Mouse (Mus musculus): Measurements from ENCODE around the gene Gm3435.
"Not testable (repeated sequence)": the region's sequence is repeated elsewhere in the genome, so short reads cannot be mapped to it uniquely, and the experiment has no call there.

Gene Gm3435

GRCm38 (mm10) chr17:15040455-15040854 lies 30.5 kb downstream of the Gm3435 start:
- not testable (repeated sequence) for DNase-seq (ENCODE audit: low spot score)

DNA sequence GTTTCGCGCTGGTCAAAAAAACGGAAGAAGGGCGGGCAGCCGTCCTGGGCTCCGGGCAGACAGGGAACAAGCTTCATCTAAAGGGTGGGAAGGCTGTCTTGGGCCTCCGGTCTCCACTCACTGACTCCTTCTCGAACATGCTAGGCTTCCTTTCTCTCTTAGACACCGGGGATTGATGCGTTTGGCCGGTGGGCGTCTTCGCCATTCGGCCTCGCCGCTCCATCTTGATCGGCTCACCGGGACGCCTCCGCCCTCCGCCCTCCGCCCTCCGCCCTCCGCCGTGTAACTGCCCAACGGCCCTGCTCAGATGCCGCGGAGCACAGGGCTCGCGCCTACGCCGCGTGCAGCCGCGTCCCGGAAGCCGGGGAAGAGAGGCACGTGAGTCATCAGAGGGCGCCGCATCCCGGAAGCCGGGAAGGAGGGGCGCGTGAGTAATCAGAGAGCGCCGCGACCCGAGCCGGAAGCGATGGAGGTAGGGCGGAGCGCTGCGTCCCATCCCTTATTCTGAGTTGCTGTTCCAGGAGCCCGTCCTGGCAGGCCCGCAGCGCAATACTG lies 31.3 kb downstream of the Gm3435 start, which contains the start of the genes Ermard, Tcte3 and Gm3448:
Ermard (plus strand) TSS at position 34 of the 555 bp plus-strand sequence.
Tcte3 (minus strand) TSS at position 314 of the 555 bp plus-strand sequence.
Gm3448 (minus strand) TSS at position 363 of the 555 bp plus-strand sequence.
- not testable (repeated sequence) for DNase-seq (ENCODE audit: low spot score)

- DNase-seq (ENCODE audit: low spot score), result not testable (repeated sequence)
Observed at GRCm38 (mm10) chr17:15050338-15050737, 40.4 kb downstream of the Gm3435 start.

GRCm38 (mm10) chr17:15052766-15053165 lies 42.8 kb downstream of the Gm3435 start:
- DNase-seq (ENCODE audit: low spot score), result not testable (repeated sequence)

DNA sequence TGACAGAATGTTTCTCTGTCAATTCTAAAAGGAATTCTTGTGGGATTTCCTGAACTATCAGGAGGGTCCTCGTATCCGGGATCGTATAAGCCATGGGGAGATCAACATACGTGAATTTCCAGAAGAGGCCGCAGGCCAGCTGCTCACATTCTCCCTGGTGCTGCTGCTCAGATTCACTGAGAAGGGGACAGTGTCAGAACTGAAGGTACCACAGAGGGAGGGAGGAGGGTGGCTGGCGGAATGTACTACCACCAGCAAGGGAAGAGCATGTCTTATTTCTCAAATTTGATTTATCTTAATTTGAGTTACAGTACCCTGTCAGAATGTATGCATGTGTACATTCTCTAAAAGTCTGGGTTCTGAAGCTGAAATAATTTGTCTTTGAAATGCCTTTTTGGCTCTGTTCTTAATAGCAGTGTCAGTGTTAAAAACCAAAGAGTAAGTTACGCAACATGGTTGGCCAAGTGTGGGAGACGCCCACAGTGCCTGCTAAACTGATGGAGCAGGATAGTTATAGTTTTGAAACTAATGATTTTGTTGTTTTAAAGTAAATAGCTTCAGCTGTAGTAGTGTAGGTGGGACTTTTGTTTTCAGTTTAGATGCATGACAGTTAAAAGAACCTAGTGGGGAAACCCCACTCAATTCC lies 43.3 kb downstream of the Gm3435 start:
- not testable (repeated sequence) for DNase-seq (ENCODE audit: low spot score)

GRCm38 (mm10) chr17:15053829-15054200 lies 43.8 kb downstream of the Gm3435 start:
- not testable (repeated sequence) for DNase-seq (ENCODE audit: low spot score)

DNA sequence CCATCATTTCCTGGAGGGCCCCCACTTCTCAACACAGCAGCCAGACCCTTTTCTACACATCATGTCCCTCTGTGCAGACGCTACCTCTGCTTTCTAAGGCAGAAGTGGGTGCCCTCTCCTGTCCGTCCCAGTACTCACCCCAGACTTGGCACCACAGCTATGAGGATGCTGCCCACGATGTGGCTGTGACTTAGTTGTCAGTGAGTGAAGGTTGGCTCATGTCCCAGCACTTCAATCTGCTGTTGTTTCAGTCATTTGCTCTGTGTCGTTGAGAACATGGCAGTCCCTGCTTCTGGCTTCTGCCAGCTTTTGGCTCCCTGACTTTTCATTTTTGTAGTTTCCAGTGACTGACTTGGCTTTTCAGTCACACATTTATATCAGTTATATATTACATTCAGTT lies 45.9 kb downstream of the Gm3435 start:
- no peak for DNase-seq (ENCODE audit: low spot score)

DNA sequence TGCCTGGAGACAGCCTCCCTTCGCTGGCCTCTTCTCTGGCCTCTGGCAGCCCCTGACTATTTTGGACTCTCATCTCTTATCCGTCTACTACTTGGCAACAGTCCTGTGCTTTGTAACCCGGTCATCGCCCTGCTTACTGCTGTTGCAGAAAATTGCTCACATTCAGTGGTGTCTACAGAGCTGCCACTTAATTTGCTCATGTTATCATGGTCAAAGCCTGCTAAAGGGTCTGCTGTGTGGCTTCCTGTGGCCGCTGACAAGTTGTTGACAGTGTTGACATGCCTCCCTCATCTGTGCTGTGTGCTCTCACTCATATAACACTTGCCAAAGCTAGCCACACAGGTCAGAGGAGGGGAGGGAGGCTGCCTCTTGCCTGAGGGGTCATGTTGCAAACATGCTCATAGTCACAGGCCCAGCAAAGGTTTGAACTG lies 48.2 kb downstream of the Gm3435 start:
- DNase-seq (ENCODE audit: low spot score), result no peak

- DNase-seq (ENCODE audit: low spot score), result no peak
Observed at GRCm38 (mm10) chr17:15059646-15060045, 49.7 kb downstream of the Gm3435 start.

DNA sequence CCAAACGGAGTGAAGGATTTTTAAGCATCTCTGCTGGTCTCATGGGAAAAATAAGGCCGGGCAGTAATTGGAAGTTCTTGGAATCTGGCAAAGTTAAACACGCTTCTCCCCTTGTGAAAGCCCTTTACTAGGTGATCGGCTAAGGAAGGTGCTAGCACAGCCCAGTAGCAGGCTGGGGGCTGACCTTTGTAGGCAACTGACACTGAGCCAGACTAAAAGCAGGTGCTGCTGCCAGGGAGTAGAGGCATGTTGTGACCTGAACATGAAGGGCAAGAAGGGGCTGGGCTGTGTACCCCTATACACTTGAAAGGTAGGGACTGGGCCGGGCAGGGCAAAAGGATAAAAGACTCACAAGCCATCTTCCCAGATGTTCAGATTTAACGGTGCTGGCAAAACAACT lies 50.4 kb downstream of the Gm3435 start:
- DNase-seq (ENCODE audit: low spot score), result no peak

DNA sequence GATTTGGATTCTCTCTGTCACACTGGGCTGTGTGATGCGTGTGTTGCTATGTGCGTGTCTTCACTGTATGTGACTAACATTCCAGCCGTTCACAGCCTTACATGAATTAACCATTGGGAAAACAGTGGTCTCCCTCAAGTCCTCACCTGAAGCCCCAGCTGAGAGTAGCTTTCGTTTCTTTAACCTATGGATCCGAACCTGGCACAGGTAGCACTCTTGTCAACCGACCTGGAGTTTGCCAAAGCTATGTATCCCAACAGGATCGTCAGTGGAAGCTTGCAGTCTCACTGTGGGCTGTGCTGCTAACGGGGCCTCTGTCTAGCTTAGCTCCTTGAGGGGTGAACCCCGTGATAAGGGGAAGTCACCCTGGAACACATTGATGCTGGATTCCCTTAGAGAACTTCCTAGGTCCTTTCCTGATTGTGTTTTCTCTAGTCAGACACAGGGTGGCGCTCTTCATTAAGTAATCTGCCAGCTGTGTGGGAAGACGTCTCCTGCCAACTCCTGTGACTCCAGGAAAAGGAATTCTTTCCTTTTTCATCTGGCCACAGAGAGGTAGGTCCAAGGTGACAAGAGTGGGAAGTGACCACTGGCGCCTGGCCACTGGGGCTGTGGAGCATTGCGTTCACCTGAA lies 55.5 kb downstream of the Gm3435 start:
- DNase-seq (ENCODE audit: low spot score), result peak; percentile 66

DNA sequence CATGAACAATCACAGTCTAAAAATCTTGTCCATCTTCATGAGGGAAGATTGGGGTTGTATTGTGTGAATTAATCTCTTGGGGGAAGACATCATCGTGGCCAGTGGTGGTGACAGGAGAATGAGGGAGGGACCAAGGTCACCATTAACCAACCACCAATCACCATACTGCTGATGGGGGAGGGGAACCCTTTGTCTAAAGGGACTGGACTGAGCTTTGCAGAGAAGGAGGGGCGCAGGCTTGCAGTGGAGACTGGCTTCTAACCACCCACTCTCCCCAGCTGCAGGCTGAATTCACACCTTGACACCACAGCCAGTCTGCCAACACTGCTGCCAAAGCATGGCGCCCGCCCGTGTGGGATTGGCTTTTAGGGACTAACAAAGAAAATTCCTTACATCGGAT lies 56.1 kb downstream of the Gm3435 start:
- DNase-seq (ENCODE audit: low spot score), result no peak

- DNase-seq (ENCODE audit: low spot score), result no peak
Observed at GRCm38 (mm10) chr17:15066911-15067310, 56.9 kb downstream of the Gm3435 start.

GRCm38 (mm10) chr17:15068040-15068792 lies 58.2 kb downstream of the Gm3435 start:
- DNase-seq (ENCODE audit: low spot score), result no peak

- no peak for DNase-seq (ENCODE audit: low spot score)
Observed at GRCm38 (mm10) chr17:15069124-15069523, 59.1 kb downstream of the Gm3435 start.

All from ovary, postnatal 14 days (tissue).